Mouse (Mus musculus): ENCODE measurements around the gene Ntrk3. TPM values are rescaled to one million over a fixed set of nuclear protein-coding genes. Genes with fewer than 3 reads are reported as not detected.

Gene Ntrk3
- polyA plus RNA-seq, 1 experiment from 2014 or later: 3.0 TPM

DNA sequence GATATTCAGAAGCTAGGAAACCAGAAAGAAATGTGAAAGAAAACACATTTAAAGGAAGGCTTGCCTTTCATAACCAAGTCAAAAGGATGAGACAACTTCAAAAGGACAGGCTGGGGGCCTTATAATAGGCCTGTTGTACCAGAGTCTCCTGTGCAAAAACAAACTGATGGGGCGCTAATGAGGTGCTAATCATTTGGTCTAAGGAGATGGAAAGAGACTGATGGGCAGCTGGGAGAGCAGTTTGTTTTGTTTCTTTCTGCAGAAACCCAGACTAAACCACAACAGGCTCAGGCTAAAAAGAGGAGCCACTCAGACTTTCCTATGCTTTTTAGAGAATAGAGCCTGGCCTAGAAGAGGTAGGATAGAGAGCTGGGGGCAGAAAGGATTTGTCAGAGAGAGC, 554.4 kb downstream of the Ntrk3 start:
- no peaks in the 10 kb centered on the region for H3K4me1 ChIP-seq
- WGBS: 29% methylated on average over 1 of the region's 1 CpGs
- H3K4me3 ChIP-seq (replicated peaks): no peak overlapping the region
- H3K27ac ChIP-seq: no peak overlapping the region
- no peaks in the 10 kb centered on the region for H3K9me3 ChIP-seq
- no peak for ATAC-seq (ENCODE audit: insufficient read depth, low FRiP score, low read depth)
- H3K4me2 ChIP-seq: no peak overlapping the region
- no peak overlapping the region for H3K9ac ChIP-seq
- no peaks in the 10 kb centered on the region for H3K36me3 ChIP-seq
- H3K27me3 ChIP-seq (replicated peaks): no peaks in the 10 kb centered on the region

DNA sequence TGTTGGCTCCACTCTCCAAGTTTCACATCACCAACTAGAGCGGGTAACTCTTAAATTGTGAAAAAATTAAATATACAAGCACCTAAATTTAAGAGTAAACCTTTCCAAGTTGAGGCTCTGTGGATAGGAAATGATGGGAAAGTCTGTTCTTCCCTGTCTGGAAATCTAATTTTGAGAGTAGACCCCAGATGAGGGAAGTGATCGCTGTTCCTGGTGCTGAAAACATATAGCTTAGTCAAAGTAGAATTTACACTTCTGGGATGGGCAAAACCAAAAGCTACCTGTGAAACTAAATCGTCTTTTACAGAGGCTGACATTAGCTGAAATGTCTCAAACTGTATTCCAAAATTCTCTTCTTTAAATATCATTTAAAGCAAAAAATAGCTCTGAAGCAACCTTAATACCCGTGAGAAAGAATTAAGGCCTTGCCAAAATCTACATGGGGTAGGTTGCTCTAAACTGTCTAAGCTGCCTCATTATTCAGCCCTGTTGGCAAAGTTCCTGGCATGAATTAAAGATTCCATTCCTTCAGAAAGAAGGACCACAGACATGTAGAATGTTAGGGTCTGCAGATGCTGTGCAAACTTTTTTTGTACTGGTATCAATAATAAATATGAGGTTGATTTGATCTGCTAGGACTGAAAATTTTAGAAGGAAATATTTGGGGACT, 557.7 kb downstream of the Ntrk3 start:
- WGBS: 70% methylated on average over 4 of the region's 4 CpGs
- Histone ChIP-seq H3K36me3 (no peaks in the 10 kb centered on the region), H3K4me3 (replicated peaks) (no peak overlapping the region), H3K27me3 (replicated peaks) (no peaks in the 10 kb centered on the region), H3K4me2 (no peak overlapping the region), H3K27ac (no peak overlapping the region), H3K9ac (no peak overlapping the region), H3K9me3 (no peaks in the 10 kb centered on the region), H3K4me1 (no peaks in the 10 kb centered on the region)
- no peak for ATAC-seq (ENCODE audit: insufficient read depth, low FRiP score, low read depth)

DNA sequence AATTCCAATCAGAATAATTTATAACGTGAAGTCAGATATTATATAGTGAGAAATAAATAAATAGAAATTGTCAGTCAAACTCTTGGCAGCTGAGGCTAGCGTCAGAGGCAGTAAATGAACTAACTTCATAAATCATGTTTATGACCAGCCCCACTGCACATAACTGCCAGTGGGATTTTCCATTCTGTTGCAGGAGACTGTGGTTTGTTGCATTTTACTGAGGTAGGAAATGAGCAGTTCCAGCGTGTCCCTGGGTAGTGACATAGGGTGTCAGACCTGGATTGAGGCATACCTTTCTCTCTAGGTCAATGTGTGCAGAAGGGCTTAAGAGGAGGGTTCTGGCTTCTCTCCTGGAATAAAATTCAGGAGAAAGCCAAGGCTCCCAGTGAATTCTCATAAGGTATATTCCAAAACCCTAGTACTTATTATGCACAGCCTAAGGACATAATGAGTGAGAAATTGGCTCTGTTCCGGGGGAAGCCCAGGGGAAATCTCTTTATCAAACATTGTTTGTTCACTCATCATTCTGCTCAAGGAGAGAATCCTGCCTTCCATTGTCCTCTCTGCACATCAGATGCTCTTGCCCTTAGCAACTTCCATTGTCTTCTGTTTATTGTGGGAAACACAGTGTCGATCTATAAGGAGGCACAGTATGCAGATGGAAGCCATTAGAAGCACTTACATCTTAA, 565.4 kb downstream of the Ntrk3 start:
- no peaks in the 10 kb centered on the region for H3K4me1 ChIP-seq
- H3K9me3 ChIP-seq: no peaks in the 10 kb centered on the region
- H3K36me3 ChIP-seq: no peaks in the 10 kb centered on the region
- WGBS: 76% methylated on average over 5 of the region's 5 CpGs
- H3K27me3 ChIP-seq (replicated peaks): no peaks in the 10 kb centered on the region
- no peak overlapping the region for H3K4me2 ChIP-seq
- no peak overlapping the region for H3K4me3 ChIP-seq (replicated peaks)
- H3K9ac ChIP-seq: no peak overlapping the region
- H3K27ac ChIP-seq: no peak overlapping the region
- no peak for ATAC-seq (ENCODE audit: insufficient read depth, low FRiP score, low read depth)

DNA sequence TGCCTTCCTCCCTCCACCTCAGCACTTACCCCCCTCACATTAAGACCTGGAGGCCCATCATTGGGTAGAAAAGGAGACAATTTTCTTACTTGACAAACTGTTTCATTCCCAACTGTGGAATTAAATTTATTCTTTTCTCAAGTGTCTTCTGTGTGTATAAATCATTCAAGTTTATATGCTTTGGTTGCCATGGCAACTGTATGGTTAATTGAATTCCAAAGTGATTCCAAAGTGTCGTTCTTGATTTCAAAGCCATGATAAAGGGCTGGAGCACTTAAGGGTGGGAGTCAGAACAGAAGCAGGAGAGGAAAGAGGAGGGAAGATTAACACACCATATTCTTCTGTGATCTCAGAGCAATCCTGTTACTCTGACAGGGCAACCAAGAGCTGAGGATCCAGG, 572.3 kb downstream of the Ntrk3 start:
- H3K4me1 ChIP-seq: no peaks in the 10 kb centered on the region
- no peak overlapping the region for H3K27ac ChIP-seq
- no peaks in the 10 kb centered on the region for H3K36me3 ChIP-seq
- H3K4me2 ChIP-seq: no peak overlapping the region
- ATAC-seq (ENCODE audit: insufficient read depth, low FRiP score, low read depth): no peak
- 24% methylated on average over 1 of the region's 1 CpGs for WGBS
- H3K27me3 ChIP-seq (replicated peaks): no peaks in the 10 kb centered on the region
- H3K9ac ChIP-seq: no peak overlapping the region
- no peaks in the 10 kb centered on the region for H3K9me3 ChIP-seq
- H3K4me3 ChIP-seq (replicated peaks): no peak overlapping the region

DNA sequence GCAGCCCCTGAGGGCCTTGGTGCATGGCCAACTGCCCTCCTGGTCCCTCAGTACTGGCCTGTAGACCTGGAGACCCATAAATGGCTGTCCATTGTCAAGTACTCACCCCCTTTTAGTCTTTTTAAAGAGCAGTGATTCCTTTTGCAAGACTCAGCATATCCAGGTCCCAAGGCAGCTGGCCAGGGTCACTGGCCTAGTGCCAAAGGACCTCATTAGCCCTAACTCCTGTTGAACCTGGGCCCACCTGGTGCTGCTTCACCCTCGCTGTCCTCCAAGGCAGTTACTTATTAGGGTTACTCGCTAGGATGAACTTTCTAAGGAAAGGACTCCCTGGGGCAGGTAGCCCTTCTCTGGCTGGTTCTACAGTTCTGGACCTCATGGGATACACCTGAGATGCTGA, 579.9 kb downstream of the Ntrk3 start:
- no peak for ATAC-seq (ENCODE audit: insufficient read depth, low FRiP score, low read depth)
- no peaks in the 10 kb centered on the region for H3K27me3 ChIP-seq (replicated peaks)

DNA sequence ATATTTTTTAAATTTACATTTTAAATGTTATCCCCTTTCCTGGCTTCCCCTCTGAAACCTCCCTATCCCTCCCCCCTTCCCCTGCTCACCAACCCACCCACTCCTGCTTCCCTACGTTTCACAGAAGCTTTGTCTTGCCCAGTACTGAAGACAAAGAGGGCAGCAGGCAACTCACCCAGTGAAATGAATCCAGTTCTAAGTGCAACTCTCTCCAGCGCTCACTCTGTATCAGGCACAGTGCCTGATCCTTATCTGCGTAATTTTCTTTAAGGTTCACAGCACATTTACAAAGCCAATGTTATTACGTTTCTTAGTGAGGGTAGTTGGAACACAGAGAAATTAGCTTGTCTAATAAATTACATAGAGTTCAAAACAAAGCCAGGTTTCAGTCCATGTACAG, 592.6 kb downstream of the Ntrk3 start:
- no peak overlapping the region for H3K27ac ChIP-seq
- H3K9me3 ChIP-seq: no peaks in the 10 kb centered on the region
- no peak overlapping the region for H3K9ac ChIP-seq
- no peaks in the 10 kb centered on the region for H3K4me1 ChIP-seq
- 48% methylated on average over 4 of the region's 4 CpGs for WGBS
- H3K27me3 ChIP-seq (replicated peaks): no peaks in the 10 kb centered on the region
- H3K4me2 ChIP-seq: no peak overlapping the region
- no peak overlapping the region for H3K4me3 ChIP-seq (replicated peaks)
- no peaks in the 10 kb centered on the region for H3K36me3 ChIP-seq
- ATAC-seq (ENCODE audit: insufficient read depth, low FRiP score, low read depth): no peak

More for the DNA sequence above, 579.9 kb downstream of the Ntrk3 start:
- no peak overlapping the region for H3K4me3 ChIP-seq (replicated peaks)
- no peaks in the 10 kb centered on the region for H3K9me3 ChIP-seq
- 84% methylated on average over 2 of the region's 2 CpGs for WGBS
- no peaks in the 10 kb centered on the region for H3K4me1 ChIP-seq
- no peaks in the 10 kb centered on the region for H3K36me3 ChIP-seq
- no peak overlapping the region for H3K9ac ChIP-seq
- no peak overlapping the region for H3K27ac ChIP-seq
- no peak overlapping the region for H3K4me2 ChIP-seq

DNA sequence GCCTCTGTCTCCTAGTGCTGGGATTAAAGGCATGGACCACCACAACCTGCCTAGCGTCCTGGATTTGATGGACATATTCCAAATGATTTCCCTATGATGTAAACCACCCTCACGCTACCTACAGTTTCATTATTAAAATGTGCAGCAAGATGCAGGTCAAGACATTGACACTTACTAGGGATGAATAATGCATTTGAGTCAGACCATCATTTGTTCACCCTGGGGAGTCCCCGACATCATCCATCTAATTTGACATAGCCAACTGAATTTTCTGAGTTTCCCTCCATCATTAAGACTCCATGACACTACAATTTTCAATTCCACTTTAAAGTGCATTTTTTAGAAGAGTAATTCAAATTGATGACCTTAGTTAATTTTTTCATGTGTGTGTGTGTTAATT, 593.0 kb downstream of the Ntrk3 start:
- Histone ChIP-seq H3K4me1 (no peaks in the 10 kb centered on the region), H3K4me3 (replicated peaks) (no peak overlapping the region), H3K27me3 (replicated peaks) (no peaks in the 10 kb centered on the region), H3K9ac (no peak overlapping the region), H3K9me3 (no peaks in the 10 kb centered on the region), H3K36me3 (no peaks in the 10 kb centered on the region), H3K27ac (no peak overlapping the region), H3K4me2 (no peak overlapping the region)
- no peak for ATAC-seq (ENCODE audit: insufficient read depth, low FRiP score, low read depth)
- whole genome bisulfite sequencing: 83% methylated on average over 3 of the region's 3 CpGs

DNA sequence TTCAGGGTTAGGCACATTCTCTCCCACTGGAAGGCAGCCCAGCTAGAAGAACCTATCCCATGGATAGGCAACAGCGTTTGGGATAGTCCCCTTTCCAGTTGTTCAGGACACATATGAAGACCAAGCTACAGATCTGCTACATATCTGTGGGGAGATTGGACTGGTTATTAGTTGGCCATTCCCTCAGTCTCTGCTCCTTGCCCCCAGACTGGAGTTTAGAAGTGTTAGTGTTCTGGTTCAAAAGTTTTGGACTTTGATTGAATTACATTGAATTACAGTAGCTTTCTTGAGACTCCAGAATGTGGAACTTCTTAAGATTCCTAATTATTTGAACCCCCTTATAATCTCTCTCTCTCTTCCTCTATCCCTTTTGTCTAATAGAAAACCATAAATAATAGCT, 607.8 kb downstream of the Ntrk3 start:
- Histone ChIP-seq H3K27ac (no peak overlapping the region), H3K36me3 (no peaks in the 10 kb centered on the region), H3K4me1 (no peaks in the 10 kb centered on the region), H3K27me3 (replicated peaks) (no peaks in the 10 kb centered on the region), H3K9me3 (no peaks in the 10 kb centered on the region), H3K4me2 (no peak overlapping the region), H3K4me3 (replicated peaks) (no peak overlapping the region), H3K9ac (no peak overlapping the region)
- ATAC-seq (ENCODE audit: insufficient read depth, low FRiP score, low read depth): no peak
- 90% methylated on average over 1 of the region's 1 CpGs for WGBS

Other genes with a start within 250 kb of the Ntrk3 start
- 62.2 and 65.3 TPM in 2 replicates for gene Mrps11, start 45.1 kb upstream of the Ntrk3 start, polyA plus RNA-seq (2015; fragmentation: Nextera tagmentation; extraction: Ambion mirVana)
- gene Mrpl46, start 45.5 kb upstream of the Ntrk3 start, polyA plus RNA-seq (2015; fragmentation: Nextera tagmentation; extraction: Ambion mirVana): 64.8 and 69.5 TPM in 2 replicates
- 15.6 and 18.0 TPM in 2 replicates for gene Det1, start 109.3 kb upstream of the Ntrk3 start, polyA plus RNA-seq (2015; fragmentation: Nextera tagmentation; extraction: Ambion mirVana)
- 37.9 and 39.8 TPM in 2 replicates for gene Aen, start 157.8 kb upstream of the Ntrk3 start, polyA plus RNA-seq (2015; fragmentation: Nextera tagmentation; extraction: Ambion mirVana)
- 16.8 and 21.9 TPM in 2 replicates for gene Isg20, start 175.4 kb upstream of the Ntrk3 start, polyA plus RNA-seq (2015; fragmentation: Nextera tagmentation; extraction: Ambion mirVana)